Mouse (Mus musculus) testis, adult 2 months (tissue): Measurements from ENCODE around the gene Zfp512b. TPM values are rescaled to one million over a fixed set of nuclear protein-coding genes. Genes with fewer than 3 reads are reported as not detected.

Experiments used
- H3K27ac ChIP-seq: fragments of 200-500 bp; 2 replicates; pipeline ENCODE4 v1.5.1; 2012; ENCODE audit warnings: low read depth, low read length; ENCODE audit not compliant: control insufficient read depth, insufficient read depth
- H3K27me3 ChIP-seq: fragments of 200-500 bp; 2 replicates; pipeline ENCODE4 v1.6.1; 2012; ENCODE audit warnings: mild to moderate bottlenecking, low read length, moderate library complexity; ENCODE audit not compliant: control insufficient read depth, insufficient read depth
- H3K36me3 ChIP-seq: fragments of 200-500 bp; 2 replicates; pipeline ENCODE4 v1.6.1; 2012; ENCODE audit warnings: mild to moderate bottlenecking, low read length; ENCODE audit not compliant: control insufficient read depth, insufficient read depth
- H3K4me1 ChIP-seq: fragments of 200-500 bp; 2 replicates; pipeline ENCODE4 v1.6.1; 2012; ENCODE audit warnings: low read length; ENCODE audit not compliant: control insufficient read depth, insufficient read depth
- H3K4me3 ChIP-seq: fragments of 200-500 bp; 2 replicates; pipeline ENCODE4 v1.5.1; 2012; ENCODE audit warnings: low read depth, mild to moderate bottlenecking, low read length, moderate library complexity, mixed read lengths; ENCODE audit not compliant: control insufficient read depth
- CTCF ChIP-seq: fragments of 200-500 bp; IDR thresholded peaks from 2 replicates; pipeline ENCODE4 v1.5.1; 2012; ENCODE audit warnings: low read depth, mild to moderate bottlenecking, inconsistent platforms, low read length, moderate library complexity; ENCODE audit not compliant: control insufficient read depth, insufficient read depth, insufficient replicate concordance
- POLR2A ChIP-seq: fragments of 200-500 bp; IDR thresholded peaks from 2 replicates; pipeline ENCODE4 v1.6.1; 2012; ENCODE audit warnings: low read depth, mild to moderate bottlenecking, inconsistent platforms, low read length, moderate library complexity; ENCODE audit not compliant: control insufficient read depth
- polyA plus RNA-seq: library from polyadenylated mRNA; depleted of rRNA; stranded (reverse); fragments of >200 nt; gene quantifications from 2 replicates; pipeline ENCODE4 v1.2.3, GENCODE M21; 2012

The Zfp512b gene
- polyA plus RNA-seq, 1 experiment = 83.2 TPM

DNA sequence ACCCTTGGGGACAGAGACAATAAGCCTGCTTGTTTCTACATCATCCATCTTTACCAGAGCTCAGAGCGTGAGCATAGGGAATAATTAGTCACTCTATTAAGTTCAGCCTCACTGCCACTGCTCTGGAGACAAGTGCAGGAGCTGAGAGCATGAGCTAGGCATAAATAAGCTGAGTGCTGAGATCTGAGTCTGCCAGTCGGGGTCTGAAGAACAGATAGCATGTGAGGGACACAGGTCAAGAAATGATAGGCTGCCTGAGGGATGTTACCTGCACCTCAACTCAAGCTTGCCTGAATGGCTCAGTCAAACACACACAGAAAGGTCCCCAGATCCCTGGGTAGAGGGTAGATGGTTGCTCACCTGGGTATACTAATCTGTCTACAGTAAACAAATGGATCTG, 15.5 kb downstream of the Zfp512b start:
- TF ChIP-seq CTCF = no peak
- TF ChIP-seq POLR2A = no peak
- Histone ChIP-seq H3K27ac (no peak overlapping the region), H3K4me3 (no peak overlapping the region), H3K36me3 (no peaks in the 10 kb centered on the region), H3K27me3 (no peaks in the 10 kb centered on the region), H3K4me1 (peaks cover 11% of the 10 kb centered on the region)

- TF ChIP-seq CTCF (no peak), POLR2A (no peak)
- H3K27ac ChIP-seq = no peak overlapping the region
Observed at GRCm38 (mm10) chr2:181576613-181577012, 16.0 kb downstream of the Zfp512b start.

DNA sequence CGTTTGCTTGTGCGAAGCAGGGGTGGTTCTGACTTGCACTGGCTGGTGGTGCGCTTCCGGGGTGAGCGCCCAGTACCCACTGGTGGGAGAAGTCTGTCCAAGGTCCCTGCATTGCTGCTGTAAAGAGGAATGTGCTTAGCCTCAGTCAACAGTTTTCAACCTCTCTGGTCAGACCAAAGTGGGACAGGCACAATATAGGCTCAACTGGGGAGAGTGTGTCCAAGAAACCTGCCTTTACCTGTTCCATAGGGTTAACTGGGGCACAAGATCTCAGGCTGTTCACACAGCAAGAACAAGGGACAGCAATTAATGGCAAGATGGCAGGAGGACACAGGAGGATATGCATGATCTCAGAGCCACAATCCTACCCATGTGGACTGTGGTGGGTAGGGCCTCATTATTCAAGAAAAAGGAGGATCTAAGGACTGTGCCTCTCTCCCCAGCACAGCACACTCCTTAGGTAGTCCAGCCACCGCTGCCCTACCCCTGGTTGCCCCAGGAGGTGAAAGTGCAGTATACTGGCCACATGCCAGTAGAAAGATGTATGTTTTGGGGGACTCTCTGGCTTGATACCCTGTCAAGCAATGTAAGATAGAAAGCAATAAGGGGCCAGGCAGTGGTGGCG, 17.6 kb downstream of the Zfp512b start:
- Histone ChIP-seq H3K27me3 (no peaks in the 10 kb centered on the region), H3K4me3 (no peak overlapping the region), H3K27ac (no peak overlapping the region), H3K4me1 (peaks cover 2% of the 10 kb centered on the region; the same call in 1 of the 2 replicates), H3K36me3 (no peaks in the 10 kb centered on the region)
- TF ChIP-seq CTCF (no peak), POLR2A (no peak)

More at GRCm38 (mm10) chr2:181576613-181577012, 16.0 kb downstream of the Zfp512b start:
- Histone ChIP-seq H3K27me3 (no peaks in the 10 kb centered on the region), H3K36me3 (no peaks in the 10 kb centered on the region), H3K4me1 (peaks cover 11% of the 10 kb centered on the region), H3K4me3 (no peak overlapping the region)

- Histone ChIP-seq H3K27me3 (no peaks in the 10 kb centered on the region), H3K4me3 (no peak overlapping the region), H3K27ac (no peak overlapping the region), H3K4me1 (peaks cover under 1% of the 10 kb centered on the region; the same call in 1 of the 2 replicates), H3K36me3 (no peaks in the 10 kb centered on the region)
- TF ChIP-seq POLR2A (no peak), CTCF (no peak)
Observed at GRCm38 (mm10) chr2:181573961-181574360, 18.6 kb downstream of the Zfp512b start.

GRCm38 (mm10) chr2:181572921-181573920, 19.4 kb downstream of the Zfp512b start:
- no peak for TF ChIP-seq CTCF
- TF ChIP-seq POLR2A = no peak
- H3K27ac ChIP-seq = no peak overlapping the region
- H3K36me3 ChIP-seq = no peaks in the 10 kb centered on the region
- H3K27me3 ChIP-seq = no peaks in the 10 kb centered on the region
- no peak overlapping the region for H3K4me3 ChIP-seq
- H3K4me1 ChIP-seq = no peaks in the 10 kb centered on the region; the same call in 1 of the 2 replicates

GRCm38 (mm10) chr2:181571941-181572670, 20.5 kb downstream of the Zfp512b start:
- Histone ChIP-seq H3K27me3 (no peaks in the 10 kb centered on the region), H3K4me1 (no peaks in the 10 kb centered on the region; the same call in 1 of the 2 replicates), H3K27ac (no peak overlapping the region), H3K36me3 (no peaks in the 10 kb centered on the region), H3K4me3 (no peak overlapping the region)
- TF ChIP-seq CTCF (0 out of 2 replicates have a peak, but pooled peaks have one; percentile 4), POLR2A (no peak)
